Mouse (Mus musculus): ENCODE measurements around the gene Gdpd5.
A peak's percentile ranks its signal among the peaks of the same experiment; 100 is the strongest.

Gdpd5 gene

GRCm38 (mm10) chr7:99407598-99407997 is 26.4 kb downstream of the Gdpd5 start:
- Histone ChIP-seq H3K36me3 (ENCODE audit: control insufficient read depth, insufficient read depth, low read length, poor library complexity, severe bottlenecking) (no peaks in the 10 kb centered on the region), H3K27me3 (ENCODE audit: control insufficient read depth, insufficient read depth, low read length, poor library complexity, severe bottlenecking) (no peaks in the 10 kb centered on the region)
- peak; percentile 26 for DNase-seq (ENCODE audit: low read depth, low spot score)

- DNase-seq (ENCODE audit: low read depth, low spot score) = no peak
- Histone ChIP-seq H3K27me3 (ENCODE audit: control insufficient read depth, insufficient read depth, low read length, poor library complexity, severe bottlenecking) (no peaks in the 10 kb centered on the region), H3K36me3 (ENCODE audit: control insufficient read depth, insufficient read depth, low read length, poor library complexity, severe bottlenecking) (no peaks in the 10 kb centered on the region)
Observed at GRCm38 (mm10) chr7:99409441-99410222, 28.4 kb downstream of the Gdpd5 start.

GRCm38 (mm10) chr7:99410315-99410714 is 29.1 kb downstream of the Gdpd5 start:
- H3K27me3 ChIP-seq (ENCODE audit: control insufficient read depth, insufficient read depth, low read length, poor library complexity, severe bottlenecking) = no peaks in the 10 kb centered on the region
- DNase-seq (ENCODE audit: low read depth, low spot score) = no peak
- no peaks in the 10 kb centered on the region for H3K36me3 ChIP-seq (ENCODE audit: control insufficient read depth, insufficient read depth, low read length, poor library complexity, severe bottlenecking)

- no peak for DNase-seq (ENCODE audit: low read depth, low spot score)
- no peaks in the 10 kb centered on the region for H3K27me3 ChIP-seq (ENCODE audit: control insufficient read depth, insufficient read depth, low read length, poor library complexity, severe bottlenecking)
- H3K36me3 ChIP-seq (ENCODE audit: control insufficient read depth, insufficient read depth, low read length, poor library complexity, severe bottlenecking) = no peaks in the 10 kb centered on the region
Observed at GRCm38 (mm10) chr7:99411047-99411779, 30.0 kb downstream of the Gdpd5 start.

GRCm38 (mm10) chr7:99415045-99415444 is 33.8 kb downstream of the Gdpd5 start:
- DNase-seq (ENCODE audit: low read depth, low spot score) = no peak
- Histone ChIP-seq H3K27me3 (ENCODE audit: control insufficient read depth, insufficient read depth, low read length, poor library complexity, severe bottlenecking) (no peaks in the 10 kb centered on the region), H3K36me3 (ENCODE audit: control insufficient read depth, insufficient read depth, low read length, poor library complexity, severe bottlenecking) (no peaks in the 10 kb centered on the region)

GRCm38 (mm10) chr7:99419311-99419710 is 38.1 kb downstream of the Gdpd5 start:
- H3K27me3 ChIP-seq (ENCODE audit: control insufficient read depth, insufficient read depth, low read length, poor library complexity, severe bottlenecking) = no peaks in the 10 kb centered on the region
- no peaks in the 10 kb centered on the region for H3K36me3 ChIP-seq (ENCODE audit: control insufficient read depth, insufficient read depth, low read length, poor library complexity, severe bottlenecking)
- no peak for DNase-seq (ENCODE audit: low read depth, low spot score)

DNA sequence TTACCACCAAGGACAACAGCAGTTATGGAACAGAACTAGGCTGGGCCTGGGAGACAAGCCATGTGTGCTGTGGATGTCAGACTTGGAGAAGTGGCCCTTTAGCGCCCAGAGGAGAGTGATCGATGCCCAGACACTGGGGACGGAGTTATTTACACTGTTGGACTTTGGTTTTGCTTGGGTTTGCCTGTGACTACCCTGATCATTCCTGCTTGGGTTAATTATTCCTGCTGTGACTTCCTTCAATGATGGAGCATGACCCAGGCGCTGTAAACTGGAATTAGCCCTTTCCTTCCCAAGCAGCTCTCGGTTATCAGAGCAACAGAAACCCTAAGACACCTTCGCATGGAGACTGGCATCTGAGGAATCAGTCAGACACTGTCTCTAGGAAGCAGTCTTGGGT is 39.8 kb downstream of the Gdpd5 start:
- Histone ChIP-seq H3K27me3 (ENCODE audit: control insufficient read depth, insufficient read depth, low read length, poor library complexity, severe bottlenecking) (no peaks in the 10 kb centered on the region), H3K36me3 (ENCODE audit: control insufficient read depth, insufficient read depth, low read length, poor library complexity, severe bottlenecking) (no peaks in the 10 kb centered on the region)
- no peak for DNase-seq (ENCODE audit: low read depth, low spot score)

DNA sequence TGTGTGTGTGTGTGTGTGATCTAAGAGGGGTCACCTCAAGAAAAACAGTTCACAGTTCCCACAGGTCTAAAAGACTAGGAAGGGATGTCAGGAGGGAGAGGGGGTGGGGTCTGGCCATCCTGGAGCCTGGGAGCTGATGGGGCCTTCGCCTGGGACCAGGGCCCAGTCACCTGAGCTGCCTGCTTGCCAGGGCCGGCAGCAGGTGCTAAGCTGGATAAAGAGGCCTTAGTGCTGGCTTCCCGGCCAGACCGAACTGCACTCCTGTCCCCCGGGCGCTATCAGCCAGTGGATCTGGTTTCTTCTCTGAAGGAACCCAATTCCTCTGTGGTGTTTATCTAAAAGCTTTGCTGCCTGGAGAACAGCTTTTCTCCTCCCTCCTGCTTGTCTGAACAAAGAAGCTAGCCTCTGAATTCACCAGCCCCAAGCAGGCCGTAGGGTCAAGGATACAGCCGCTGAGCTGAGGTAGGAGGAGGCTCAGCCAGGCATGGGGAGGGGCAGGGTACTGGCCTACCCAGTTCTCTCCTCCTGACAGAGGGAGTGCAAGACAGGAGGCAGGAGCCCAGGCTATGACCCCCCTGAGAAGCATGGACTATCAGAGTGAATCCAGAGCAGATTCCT is 43.4 kb downstream of the Gdpd5 start:
- no peak for DNase-seq (ENCODE audit: low read depth, low spot score)
- H3K27me3 ChIP-seq (ENCODE audit: control insufficient read depth, insufficient read depth, low read length, poor library complexity, severe bottlenecking) = no peaks in the 10 kb centered on the region
- no peaks in the 10 kb centered on the region for H3K36me3 ChIP-seq (ENCODE audit: control insufficient read depth, insufficient read depth, low read length, poor library complexity, severe bottlenecking)

DNA sequence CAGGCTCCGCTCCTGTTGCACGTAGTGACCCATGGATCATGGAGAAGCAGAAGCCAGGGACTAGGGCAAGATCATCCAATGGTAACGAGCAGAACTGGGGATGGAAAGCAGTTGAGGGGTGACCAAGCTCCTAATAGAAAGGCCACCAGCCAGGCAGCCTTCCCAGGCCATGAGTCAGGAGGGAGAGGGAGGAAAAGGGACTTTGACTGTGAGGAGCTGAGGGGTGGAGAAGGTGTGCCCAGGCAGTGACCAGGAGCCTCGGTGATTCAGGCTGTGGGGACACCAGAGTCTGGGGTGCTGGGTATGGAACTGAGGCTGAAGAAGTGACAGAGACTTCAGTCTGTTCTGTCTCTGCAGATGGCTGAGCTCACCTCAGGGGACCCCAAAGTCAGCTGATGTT is 44.5 kb downstream of the Gdpd5 start:
- no peaks in the 10 kb centered on the region for H3K36me3 ChIP-seq (ENCODE audit: control insufficient read depth, insufficient read depth, low read length, poor library complexity, severe bottlenecking)
- no peaks in the 10 kb centered on the region for H3K27me3 ChIP-seq (ENCODE audit: control insufficient read depth, insufficient read depth, low read length, poor library complexity, severe bottlenecking)
- DNase-seq (ENCODE audit: low read depth, low spot score) = no peak

DNA sequence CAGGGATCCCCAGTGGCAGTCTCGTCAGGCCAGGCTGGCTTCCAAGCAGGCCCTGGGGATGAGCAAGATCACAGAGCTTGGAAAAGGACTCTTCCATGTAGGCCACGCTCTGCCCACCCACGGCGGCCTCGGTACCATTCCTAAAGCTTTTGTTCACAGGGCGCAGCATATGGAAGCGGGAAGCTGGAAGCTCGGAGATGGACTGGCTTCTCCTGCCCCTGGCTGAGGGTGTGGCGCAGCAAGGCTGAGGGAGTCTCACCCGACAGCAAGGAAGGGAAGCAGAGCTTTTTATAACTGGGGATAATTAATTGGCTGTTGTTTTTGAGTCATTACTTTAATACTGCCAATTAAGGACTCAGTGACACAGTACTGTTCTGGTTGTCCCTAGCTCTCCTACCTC is 45.8 kb downstream of the Gdpd5 start:
- Histone ChIP-seq H3K36me3 (ENCODE audit: control insufficient read depth, insufficient read depth, low read length, poor library complexity, severe bottlenecking) (no peaks in the 10 kb centered on the region), H3K27me3 (ENCODE audit: control insufficient read depth, insufficient read depth, low read length, poor library complexity, severe bottlenecking) (no peaks in the 10 kb centered on the region)
- DNase-seq (ENCODE audit: low read depth, low spot score) = no peak

- Histone ChIP-seq H3K27me3 (ENCODE audit: control insufficient read depth, insufficient read depth, low read length, poor library complexity, severe bottlenecking) (no peaks in the 10 kb centered on the region), H3K36me3 (ENCODE audit: control insufficient read depth, insufficient read depth, low read length, poor library complexity, severe bottlenecking) (no peaks in the 10 kb centered on the region)
- no peak for DNase-seq (ENCODE audit: low read depth, low spot score)
Observed at GRCm38 (mm10) chr7:99427987-99428386, 46.8 kb downstream of the Gdpd5 start.

GRCm38 (mm10) chr7:99428836-99429235 is 47.6 kb downstream of the Gdpd5 start:
- no peaks in the 10 kb centered on the region for H3K36me3 ChIP-seq (ENCODE audit: control insufficient read depth, insufficient read depth, low read length, poor library complexity, severe bottlenecking)
- H3K27me3 ChIP-seq (ENCODE audit: control insufficient read depth, insufficient read depth, low read length, poor library complexity, severe bottlenecking) = no peaks in the 10 kb centered on the region
- no peak for DNase-seq (ENCODE audit: low read depth, low spot score)

GRCm38 (mm10) chr7:99429786-99430185 is 48.6 kb downstream of the Gdpd5 start:
- DNase-seq (ENCODE audit: low read depth, low spot score) = no peak

DNA sequence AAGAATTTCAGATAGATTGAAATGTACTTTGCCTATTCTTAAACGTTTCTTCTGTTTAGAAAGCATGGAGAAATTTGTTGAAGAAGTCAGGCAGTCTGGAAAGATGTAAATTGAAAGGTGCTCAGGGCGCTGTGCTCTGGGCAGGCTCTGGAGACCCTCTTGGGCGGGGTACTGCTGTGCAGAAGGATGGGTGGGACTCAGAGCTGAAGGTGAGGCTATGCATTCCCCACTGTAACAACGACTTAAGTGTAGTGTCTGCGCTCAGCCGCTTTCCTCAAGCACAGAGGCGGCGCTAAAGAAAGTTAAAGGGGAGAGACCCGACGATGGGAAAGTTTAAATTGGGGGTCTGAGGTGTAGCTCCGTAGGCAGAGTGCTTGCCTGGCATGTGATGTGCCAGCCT is 49.0 kb downstream of the Gdpd5 start:
- Histone ChIP-seq H3K27me3 (ENCODE audit: control insufficient read depth, insufficient read depth, low read length, poor library complexity, severe bottlenecking) (no peaks in the 10 kb centered on the region), H3K36me3 (ENCODE audit: control insufficient read depth, insufficient read depth, low read length, poor library complexity, severe bottlenecking) (no peaks in the 10 kb centered on the region)
- DNase-seq (ENCODE audit: low read depth, low spot score) = no peak

More at GRCm38 (mm10) chr7:99429786-99430185, 48.6 kb downstream of the Gdpd5 start:
- Histone ChIP-seq H3K27me3 (ENCODE audit: control insufficient read depth, insufficient read depth, low read length, poor library complexity, severe bottlenecking) (no peaks in the 10 kb centered on the region), H3K36me3 (ENCODE audit: control insufficient read depth, insufficient read depth, low read length, poor library complexity, severe bottlenecking) (no peaks in the 10 kb centered on the region)

GRCm38 (mm10) chr7:99432248-99432647 is 51.0 kb downstream of the Gdpd5 start:
- DNase-seq (ENCODE audit: low read depth, low spot score) = no peak
- Histone ChIP-seq H3K27me3 (ENCODE audit: control insufficient read depth, insufficient read depth, low read length, poor library complexity, severe bottlenecking) (no peaks in the 10 kb centered on the region), H3K36me3 (ENCODE audit: control insufficient read depth, insufficient read depth, low read length, poor library complexity, severe bottlenecking) (no peaks in the 10 kb centered on the region)
